Mouse (Mus musculus): ENCODE data around the gene Hdac4.

- TF ChIP-seq TAL1 (IDR thresholded peaks at IDR 0.05; ENCODE audit: low read length) (no peak), GATA1 (IDR thresholded peaks at IDR 0.05; ENCODE audit: low read length) (no peak)
Measured at GRCm38 (mm10) chr1:92096991-92097525, 98.4 kb downstream of the Hdac4 start.
